In genomic region chr4:149941067-149941755, GRCm38 (mm10) we compare ENCODE assay signal across 13 mouse cellular contexts. TPM values are rescaled to one million over a fixed set of nuclear protein-coding genes. Genes with fewer than 3 reads are reported as not detected.
DNase-seq lines count a peak whose midpoint lies in the region; ATAC-seq and TF ChIP-seq lines count a peak whose summit lies in the region.
"Had no signal": no experiment of that assay in that cellular context is flagged by ENCODE, and none has a peak within 500 bp of the region (broad histone marks: within the 10 kb centered on the region; RNA-seq: fewer than 3 reads in every experiment).

No protein-coding gene starts in this region.

- H3K4me3 ChIP-seq in hindbrain, embryonic 13.5 days = no peak overlapping the region
- H3K4me3 ChIP-seq in hindbrain, postnatal 0 days (ENCODE audit: low read length) = no peak overlapping the region
- H3K4me3 ChIP-seq: embryonic facial prominence, embryonic 13.5 days had no signal

- H3K27ac ChIP-seq in hindbrain, embryonic 13.5 days = 0 out of 2 replicates have a peak overlapping the region, but pooled peaks have one; percentile 5
- H3K27ac ChIP-seq in hindbrain, postnatal 0 days = no peak overlapping the region
- H3K27ac ChIP-seq: embryonic facial prominence, embryonic 13.5 days; kidney, postnatal 0 days had no signal

- no peaks in the 10 kb centered on the region for H3K36me3 ChIP-seq in hindbrain, embryonic 13.5 days
- no peaks in the 10 kb centered on the region for H3K36me3 ChIP-seq in hindbrain, postnatal 0 days (ENCODE audit: insufficient read depth, low read length)
- H3K36me3 ChIP-seq: embryonic facial prominence, embryonic 13.5 days had no signal

- TF ChIP-seq CTCF in hindbrain, postnatal 0 days (IDR thresholded peaks at IDR 0.05; ENCODE audit: low read depth) = no peak

- H3K9ac ChIP-seq in hindbrain, embryonic 13.5 days = no peak overlapping the region
- no peak overlapping the region for H3K9ac ChIP-seq in hindbrain, postnatal 0 days (replicated peaks; ENCODE audit: low read length)
- H3K9ac ChIP-seq: embryonic facial prominence, embryonic 13.5 days had no signal

- no peak for DNase-seq in hindbrain, postnatal 0 days (ENCODE audit: low spot score)
- DNase-seq in 416B (ENCODE audit: low read depth) (peak; percentile 80), ES-CJ7 (ENCODE audit: low read depth, low spot score) (peak; percentile 28)
- peak; percentile 42 to 63 for DNase-seq in heart, postnatal 10 days
- no peak for DNase-seq in layer of hippocampus, adult 8-10 months (ENCODE audit: low spot score in 2 of 2)
- DNase-seq in cerebellum, adult 8-10 months = no peak
- DNase-seq: cerebellum, adult 9-10 months; right cerebral cortex, postnatal 4 days had no signal

- intact Hi-C loops in heart, postnatal 10 days (cut with DNase I) = no loop called here

- no peak for ATAC-seq in hindbrain, embryonic 13.5 days (ENCODE audit: low FRiP score)
- ATAC-seq in hindbrain, postnatal 0 days = no peak
- ATAC-seq: forebrain, embryonic 16.5 days had no signal

- 82% methylated on average over 18 of the region's 18 CpGs for WGBS in hindbrain, embryonic 13.5 days
- WGBS in hindbrain, postnatal 0 days = 68% methylated on average over 18 of the region's 18 CpGs

- 0 out of 2 replicates have a peak, but pooled peaks cover 5% of the 10 kb centered on the region for H3K27me3 ChIP-seq in hindbrain, embryonic 13.5 days
- no peaks in the 10 kb centered on the region for H3K27me3 ChIP-seq in hindbrain, postnatal 0 days (ENCODE audit: insufficient read depth, low read length)
- H3K27me3 ChIP-seq: embryonic facial prominence, embryonic 13.5 days had no signal

- H3K4me1 ChIP-seq in hindbrain, embryonic 13.5 days (replicated peaks) = peaks cover 46% of the 10 kb centered on the region
- H3K4me1 ChIP-seq in hindbrain, postnatal 0 days (ENCODE audit: insufficient read depth, low read length) = peaks cover 11% of the 10 kb centered on the region

- no peaks in the 10 kb centered on the region for H3K9me3 ChIP-seq in hindbrain, embryonic 13.5 days
- H3K9me3 ChIP-seq in hindbrain, postnatal 0 days (ENCODE audit: low read length) = no peaks in the 10 kb centered on the region
- H3K9me3 ChIP-seq: embryonic facial prominence, embryonic 13.5 days had no signal

- no peak overlapping the region for H3K4me2 ChIP-seq in hindbrain, embryonic 13.5 days
- H3K4me2 ChIP-seq in hindbrain, postnatal 0 days (ENCODE audit: low read depth, low read length) = no peak overlapping the region
- H3K4me2 ChIP-seq: embryonic facial prominence, embryonic 13.5 days; liver, embryonic 11.5 days had no signal

RNA-seq across cellular contexts. Expression of gene Spsb1, which starts 13.6 kb away (rescaled TPM):
- polyA plus RNA-seq in hindbrain, embryonic 13.5 days (2015; fragmentation: Nextera tagmentation; extraction: Ambion mirVana) = 7.2 and 7.8 TPM in 2 replicates
- 13.7 and 18.4 TPM in 2 replicates for total RNA-seq in hindbrain, postnatal 0 days (2014; rRNA removed)
- polyA plus RNA-seq in hindbrain, postnatal 0 days (2015; fragmentation: Nextera tagmentation; extraction: Ambion mirVana) = 8.9 and 9.2 TPM in 2 replicates
- 10 to 100 TPM; 34.3 to 56.2 TPM for total RNA-seq in heart, postnatal 10 days (2021)
- 10 to 100 TPM; 19.4 to 41.1 (median 33.3) TPM for total RNA-seq in layer of hippocampus, adult 8-10 months (2022)

Comparison
In these comparisons a context has a peak if more than half of its experiments do, and no peak if none do; other contexts are left out.
1. DNase-seq: peak in 416B (single experiment), ES-CJ7 (single experiment) and heart, postnatal 10 days (2 of 2); none in hindbrain, postnatal 0 days (single experiment), layer of hippocampus, adult 8-10 months (0 of 2) and cerebellum, adult 8-10 months (single experiment).